Mouse (Mus musculus): ENCODE results near the gene Prrx1. TPM values are rescaled to one million over a fixed set of nuclear protein-coding genes. Genes with fewer than 3 reads are reported as not detected.

Gene Prrx1
- polyA plus RNA-seq, 1 experiment: 4.6 TPM

DNA sequence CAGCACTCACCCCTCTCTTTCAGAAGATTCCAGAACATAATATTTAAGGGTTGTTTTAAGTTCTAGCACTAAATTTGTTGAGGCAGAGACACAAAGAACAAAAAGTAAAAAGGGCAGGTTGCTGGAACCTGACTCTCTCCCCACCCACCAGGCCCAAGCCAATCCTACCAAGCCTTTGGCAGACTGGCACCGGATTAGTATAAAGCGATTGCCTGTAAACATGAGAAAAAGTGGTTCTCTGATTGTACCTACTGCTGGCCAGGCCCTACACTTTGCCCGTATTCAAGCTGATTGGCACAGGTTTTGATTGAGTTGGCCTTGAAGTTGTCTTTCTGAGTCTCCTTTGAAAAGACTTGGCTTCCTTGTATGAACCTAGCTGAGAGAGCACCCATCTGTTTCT lies 8.7 kb downstream of the Prrx1 start:
- Histone ChIP-seq H3K4me3 (ENCODE audit: insufficient read depth, low read length) (no peak overlapping the region), H3K4me1 (ENCODE audit: control insufficient read depth, insufficient read depth, low read length) (no peaks in the 10 kb centered on the region), H3K27ac (ENCODE audit: insufficient read depth, low read length) (no peak overlapping the region)
- no peak for TF ChIP-seq POLR2A (IDR thresholded peaks at IDR 0.05; ENCODE audit: extremely low read depth, insufficient read depth, low read length)
- no peak for TF ChIP-seq CTCF (IDR thresholded peaks at IDR 0.05; ENCODE audit: extremely low read depth, insufficient read depth, low read length)

DNA sequence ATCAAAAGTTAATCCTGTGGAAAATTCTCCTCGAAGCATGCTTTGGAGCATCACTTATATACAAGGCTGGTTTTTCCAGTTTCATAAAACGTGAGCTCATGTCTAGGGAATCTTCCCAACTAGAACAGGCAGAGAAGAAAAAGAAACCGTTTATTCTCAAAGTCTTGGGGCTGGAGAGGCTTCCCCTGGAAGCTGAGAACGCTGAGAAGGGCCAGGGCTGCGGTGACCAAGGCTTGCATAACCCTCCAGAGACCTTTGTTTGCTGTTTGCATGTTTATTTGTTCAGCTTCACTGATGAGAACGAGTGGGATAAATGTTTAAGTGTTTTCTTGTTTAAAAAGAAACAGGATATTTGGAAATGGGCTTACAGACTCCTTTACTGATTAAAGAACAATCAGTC lies 11.2 kb downstream of the Prrx1 start:
- TF ChIP-seq POLR2A (IDR thresholded peaks at IDR 0.05; ENCODE audit: extremely low read depth, insufficient read depth, low read length) (no peak), CTCF (IDR thresholded peaks at IDR 0.05; ENCODE audit: extremely low read depth, insufficient read depth, low read length) (no peak)
- Histone ChIP-seq H3K4me1 (ENCODE audit: control insufficient read depth, insufficient read depth, low read length) (no peaks in the 10 kb centered on the region), H3K4me3 (ENCODE audit: insufficient read depth, low read length) (no peak overlapping the region), H3K27ac (ENCODE audit: insufficient read depth, low read length) (no peak overlapping the region)

DNA sequence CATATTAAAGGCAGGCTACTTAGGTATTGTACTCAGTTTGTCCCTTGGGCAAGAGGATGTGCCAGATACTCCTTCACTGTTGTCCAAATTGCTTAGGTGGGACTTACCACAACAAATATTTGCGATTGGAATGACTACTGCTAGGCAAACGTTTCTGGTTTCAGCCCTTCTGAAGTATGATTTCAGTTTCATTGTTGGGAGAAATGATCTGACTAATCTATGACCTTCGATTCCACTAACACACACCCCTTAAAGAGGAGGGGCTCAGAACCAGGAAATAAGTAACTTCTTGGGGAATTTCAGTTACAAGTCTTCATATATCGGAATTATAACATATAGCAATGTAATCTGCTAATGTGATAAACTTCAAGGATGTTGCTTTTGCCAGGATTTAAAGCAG lies 20.4 kb downstream of the Prrx1 start:
- TF ChIP-seq CTCF (IDR thresholded peaks at IDR 0.05; ENCODE audit: extremely low read depth, insufficient read depth, low read length): no peak
- no peak for TF ChIP-seq POLR2A (IDR thresholded peaks at IDR 0.05; ENCODE audit: extremely low read depth, insufficient read depth, low read length)

DNA sequence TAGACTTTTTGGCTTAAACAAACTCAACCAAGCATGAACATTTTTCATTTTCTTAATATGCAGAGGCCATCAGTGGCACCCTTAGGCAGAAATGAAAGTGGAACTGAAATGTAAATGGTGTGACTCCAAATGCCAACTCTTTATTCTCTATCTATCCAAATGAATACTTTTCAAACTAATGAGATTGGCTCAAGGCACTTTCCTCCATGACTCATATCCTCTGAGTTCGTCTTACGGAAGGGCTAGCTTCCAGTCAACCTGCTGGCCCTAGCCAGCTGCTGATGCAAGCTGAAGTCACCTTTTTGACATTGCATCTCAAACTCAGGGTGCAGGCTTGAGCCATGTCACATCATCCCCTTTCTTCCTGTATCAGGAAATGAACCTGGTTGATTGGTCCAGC lies 21.6 kb downstream of the Prrx1 start:
- H3K27ac ChIP-seq (ENCODE audit: insufficient read depth, low read length): no peak overlapping the region
- no peak overlapping the region for H3K4me3 ChIP-seq (ENCODE audit: insufficient read depth, low read length)
- no peaks in the 10 kb centered on the region for H3K4me1 ChIP-seq (ENCODE audit: control insufficient read depth, insufficient read depth, low read length)
- TF ChIP-seq POLR2A (IDR thresholded peaks at IDR 0.05; ENCODE audit: extremely low read depth, insufficient read depth, low read length): no peak
- TF ChIP-seq CTCF (IDR thresholded peaks at IDR 0.05; ENCODE audit: extremely low read depth, insufficient read depth, low read length): no peak

More for the DNA sequence above, 20.4 kb downstream of the Prrx1 start:
- no peak overlapping the region for H3K4me3 ChIP-seq (ENCODE audit: insufficient read depth, low read length)
- H3K4me1 ChIP-seq (ENCODE audit: control insufficient read depth, insufficient read depth, low read length): no peaks in the 10 kb centered on the region
- H3K27ac ChIP-seq (ENCODE audit: insufficient read depth, low read length): no peak overlapping the region

DNA sequence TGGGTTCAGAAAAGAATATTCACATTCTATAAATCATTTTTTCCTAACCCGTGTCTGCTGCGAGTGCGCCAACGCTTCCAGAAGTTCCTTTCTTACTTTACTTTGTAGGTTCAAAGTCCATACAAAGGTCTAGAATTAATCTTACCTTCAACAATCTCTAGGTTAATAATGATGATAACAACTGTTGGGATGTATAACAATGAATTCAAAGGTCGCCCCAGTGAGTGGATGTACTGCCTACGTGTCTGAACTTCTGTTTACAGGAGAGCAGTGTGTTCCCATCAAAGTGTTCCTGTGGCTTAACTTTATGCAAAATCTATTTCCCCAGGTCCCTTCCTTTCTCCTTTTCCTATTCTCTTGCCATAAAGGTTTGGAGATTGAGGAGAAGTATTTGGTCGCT lies 24.4 kb downstream of the Prrx1 start:
- Histone ChIP-seq H3K4me1 (ENCODE audit: control insufficient read depth, insufficient read depth, low read length) (no peaks in the 10 kb centered on the region), H3K27ac (ENCODE audit: insufficient read depth, low read length) (no peak overlapping the region), H3K4me3 (ENCODE audit: insufficient read depth, low read length) (no peak overlapping the region)
- TF ChIP-seq CTCF (IDR thresholded peaks at IDR 0.05; ENCODE audit: extremely low read depth, insufficient read depth, low read length) (no peak), POLR2A (IDR thresholded peaks at IDR 0.05; ENCODE audit: extremely low read depth, insufficient read depth, low read length) (no peak)

DNA sequence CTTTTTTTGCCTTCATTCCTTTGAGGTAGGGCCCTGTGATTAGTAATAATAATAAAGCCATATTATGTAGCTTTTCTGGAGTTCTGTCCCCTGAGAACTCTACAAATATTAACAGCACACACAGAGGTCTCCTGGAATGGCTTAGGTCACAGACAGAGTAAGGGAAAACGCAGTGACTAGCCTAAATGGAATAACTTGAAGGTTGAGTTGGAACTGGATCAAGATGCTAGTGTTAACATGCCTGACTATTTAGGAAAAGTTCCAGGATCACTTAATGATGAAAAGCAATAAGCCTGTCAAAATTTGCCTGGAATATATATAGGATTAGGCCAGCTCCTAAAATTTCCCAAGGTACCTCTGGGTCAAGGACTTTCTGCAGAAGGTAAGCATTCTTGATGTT lies 28.0 kb downstream of the Prrx1 start:
- no peak overlapping the region for H3K4me3 ChIP-seq (ENCODE audit: insufficient read depth, low read length)
- TF ChIP-seq POLR2A (IDR thresholded peaks at IDR 0.05; ENCODE audit: extremely low read depth, insufficient read depth, low read length): no peak
- H3K4me1 ChIP-seq (ENCODE audit: control insufficient read depth, insufficient read depth, low read length): peaks cover 4% of the 10 kb centered on the region
- H3K27ac ChIP-seq (ENCODE audit: insufficient read depth, low read length): no peak overlapping the region

DNA sequence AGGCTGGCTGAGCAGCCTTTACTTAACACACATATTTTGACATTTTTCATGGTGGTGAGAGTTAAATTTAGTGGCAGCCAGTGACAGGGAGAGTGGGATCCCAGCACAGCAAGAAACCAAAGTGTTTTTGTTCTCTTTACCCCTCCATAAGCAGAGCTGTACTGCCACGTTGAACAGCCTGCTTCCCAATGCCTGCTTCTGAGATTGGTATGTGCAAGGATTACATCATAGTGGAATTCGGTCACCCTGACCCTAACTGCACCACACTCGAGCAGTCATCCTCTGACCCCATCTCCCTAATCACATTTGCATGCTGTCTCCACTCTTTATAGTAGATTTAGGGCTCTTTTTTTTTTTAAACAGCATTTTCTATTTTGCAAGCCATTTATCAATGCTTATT lies 28.4 kb downstream of the Prrx1 start:
- Histone ChIP-seq H3K4me1 (ENCODE audit: control insufficient read depth, insufficient read depth, low read length) (peaks cover 4% of the 10 kb centered on the region), H3K27ac (ENCODE audit: insufficient read depth, low read length) (no peak overlapping the region), H3K4me3 (ENCODE audit: insufficient read depth, low read length) (no peak overlapping the region)
- no peak for TF ChIP-seq CTCF (IDR thresholded peaks at IDR 0.05; ENCODE audit: extremely low read depth, insufficient read depth, low read length)

DNA sequence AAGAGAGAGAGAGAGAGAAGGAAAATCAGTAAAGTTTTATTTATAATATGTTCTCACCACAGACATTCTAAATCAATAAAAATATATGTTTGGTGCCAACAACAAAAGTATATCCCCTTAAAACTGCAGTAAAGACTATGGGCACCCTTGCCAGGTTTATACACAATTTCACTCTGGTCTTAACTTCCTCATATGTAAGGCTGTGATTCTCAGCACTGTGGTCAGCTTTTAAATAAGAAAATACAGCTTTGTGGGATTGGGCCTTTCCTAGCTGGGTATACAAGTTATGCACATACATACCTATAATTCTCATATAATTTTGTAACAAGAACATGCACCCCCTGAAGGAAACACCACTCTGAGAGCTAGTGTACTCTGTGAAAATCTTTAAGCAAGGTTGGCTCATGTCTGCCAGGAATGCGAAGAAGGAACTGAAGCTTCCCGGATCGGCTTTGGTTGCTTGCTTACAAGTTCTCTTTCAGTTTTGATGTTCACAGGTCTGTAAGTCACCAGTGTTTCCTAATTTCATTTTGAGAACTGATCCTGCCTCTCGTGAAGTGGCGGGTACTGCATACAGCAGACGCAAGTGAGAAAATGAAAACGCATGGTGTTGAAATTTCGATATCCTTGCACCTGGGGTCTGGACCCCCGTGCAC lies 29.4 kb downstream of the Prrx1 start:
- Histone ChIP-seq H3K4me1 (ENCODE audit: control insufficient read depth, insufficient read depth, low read length) (peaks cover 4% of the 10 kb centered on the region), H3K4me3 (ENCODE audit: insufficient read depth, low read length) (no peak overlapping the region), H3K27ac (ENCODE audit: insufficient read depth, low read length) (no peak overlapping the region)
- no peak for TF ChIP-seq POLR2A (IDR thresholded peaks at IDR 0.05; ENCODE audit: extremely low read depth, insufficient read depth, low read length)

DNA sequence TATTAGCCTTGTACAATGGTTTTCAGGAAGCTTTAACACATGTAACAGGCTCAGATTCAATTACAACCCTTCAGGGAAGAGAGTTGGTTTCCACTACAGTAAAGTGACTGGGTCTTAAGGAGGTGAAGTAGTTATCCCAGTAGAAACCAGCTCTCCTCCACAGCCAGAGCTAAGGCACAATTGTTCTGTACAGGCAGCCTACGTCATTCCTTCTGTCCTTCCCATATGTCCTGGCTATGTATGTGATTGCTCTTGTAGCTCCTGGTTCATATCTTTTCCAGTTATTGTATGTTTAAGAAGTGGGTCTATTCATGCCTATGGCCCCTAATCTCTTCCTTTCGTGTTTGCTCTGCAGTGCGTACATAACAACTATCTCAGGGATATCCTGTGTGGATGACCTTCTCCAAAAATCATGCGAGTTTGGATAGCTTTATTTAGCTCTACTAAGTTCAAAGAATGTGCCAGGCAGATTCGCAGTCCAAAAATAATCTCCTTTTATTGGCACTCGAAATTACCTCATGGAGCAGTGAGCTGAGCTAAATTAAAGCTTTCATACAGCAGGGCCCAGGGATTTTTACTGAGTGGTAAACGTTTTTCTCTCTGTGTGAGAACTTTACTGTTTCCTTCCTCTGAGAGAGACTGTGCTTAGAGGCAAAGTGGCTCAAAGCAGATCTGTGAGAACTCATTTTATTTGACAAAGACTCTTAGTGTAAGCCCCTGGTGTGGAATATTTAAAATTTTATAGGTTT lies 31.9 kb downstream of the Prrx1 start:
- no peak overlapping the region for H3K4me3 ChIP-seq (ENCODE audit: insufficient read depth, low read length)
- TF ChIP-seq CTCF (IDR thresholded peaks at IDR 0.05; ENCODE audit: extremely low read depth, insufficient read depth, low read length) (no peak), POLR2A (IDR thresholded peaks at IDR 0.05; ENCODE audit: extremely low read depth, insufficient read depth, low read length) (no peak)
- peaks cover 4% of the 10 kb centered on the region for H3K4me1 ChIP-seq (ENCODE audit: control insufficient read depth, insufficient read depth, low read length)
- H3K27ac ChIP-seq (ENCODE audit: insufficient read depth, low read length): no peak overlapping the region

DNA sequence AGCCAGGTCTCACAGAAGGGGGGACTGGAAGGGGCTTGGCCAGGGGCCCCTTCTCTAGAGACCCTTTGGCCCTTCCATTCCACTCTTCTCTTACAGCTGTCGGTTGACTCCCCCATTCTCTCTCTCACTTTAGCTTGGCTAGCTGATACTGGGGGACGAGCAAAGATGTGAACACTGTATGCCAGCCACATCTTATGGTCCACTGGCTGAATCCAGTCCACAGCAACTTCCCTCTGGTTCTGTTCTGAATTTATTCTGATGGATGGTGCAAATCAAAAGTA lies 32.7 kb downstream of the Prrx1 start:
- Histone ChIP-seq H3K4me1 (ENCODE audit: control insufficient read depth, insufficient read depth, low read length) (peaks cover 4% of the 10 kb centered on the region), H3K27ac (ENCODE audit: insufficient read depth, low read length) (no peak overlapping the region), H3K4me3 (ENCODE audit: insufficient read depth, low read length) (no peak overlapping the region)
- TF ChIP-seq CTCF (IDR thresholded peaks at IDR 0.05; ENCODE audit: extremely low read depth, insufficient read depth, low read length) (no peak), POLR2A (IDR thresholded peaks at IDR 0.05; ENCODE audit: extremely low read depth, insufficient read depth, low read length) (no peak)

Measured in cortical plate, adult 2 months (tissue).